Mouse (Mus musculus) bone marrow, adult 2 months (tissue): Measurements from ENCODE around the gene Nin. TPM values are rescaled to one million over a fixed set of nuclear protein-coding genes. Genes with fewer than 3 reads are reported as not detected.

Experiments used
- H3K27ac ChIP-seq: fragments of 200-500 bp; 2 replicates; pipeline ENCODE4 v1.5.1; 2012; ENCODE audit warnings: low read depth, mild to moderate bottlenecking, control low read depth, inconsistent platforms, low read length; ENCODE audit not compliant: control insufficient read depth, poor library complexity, insufficient read depth
- H3K4me1 ChIP-seq: fragments of 200-500 bp; 2 replicates; pipeline ENCODE4 v1.6.1; 2011; ENCODE audit warnings: low read length; ENCODE audit not compliant: control insufficient read depth, insufficient read depth
- H3K4me3 ChIP-seq: fragments of 200-500 bp; replicated peaks from 2 replicates; pipeline ENCODE3; 2011; ENCODE audit warnings: mild to moderate bottlenecking, low read depth, low read length, control low read depth; ENCODE audit not compliant: control insufficient read depth
- CTCF ChIP-seq: fragments of 200-500 bp; IDR thresholded peaks from 2 replicates; pipeline ENCODE4 v1.5.1; 2011; ENCODE audit warnings: low read length, control low read depth; ENCODE audit not compliant: control insufficient read depth, insufficient read depth
- POLR2A ChIP-seq: fragments of 200-500 bp; IDR thresholded peaks from 2 replicates; pipeline ENCODE4 v1.6.1; 2011; ENCODE audit warnings: low read depth, mild to moderate bottlenecking, control low read depth, low read length, borderline replicate concordance; ENCODE audit not compliant: control insufficient read depth
- WGBS: fragments of 180-500 bp; shearing (Covaris S2); methylation state at CpG from one replicate; pipeline ENCODE4 v1.1.7; 2018; 5-methylcytosine and 5-hydroxymethylcytosine counted together
- polyA plus RNA-seq: library from polyadenylated mRNA; stranded (reverse); fragments of >200 nt; gene quantifications from 2 replicates; pipeline ENCODE4 v1.2.4, GENCODE M21; 2011; ENCODE audit warnings: low replicate concordance; ENCODE audit not compliant: missing spikeins, insufficient read depth, insufficient read length

Nin gene
- polyA plus RNA-seq, 1 experiment, result 28.5 TPM

- peaks cover 3% of the 10 kb centered on the region; the same call in 1 of the 2 replicates for H3K4me1 ChIP-seq
- no peak overlapping the region for H3K4me3 ChIP-seq
- no peak overlapping the region for H3K27ac ChIP-seq
- 76% methylated on average over 4 of the region's 4 CpGs for WGBS
- TF ChIP-seq CTCF, result no peak
Measured at GRCm38 (mm10) chr12:70010356-70010755, 103.2 kb downstream of the Nin start.

GRCm38 (mm10) chr12:70005103-70005502 lies 108.4 kb downstream of the Nin start:
- H3K4me3 ChIP-seq, result no peak overlapping the region
- H3K27ac ChIP-seq, result no peak overlapping the region
- whole genome bisulfite sequencing, result 51% methylated on average over 4 of the region's 4 CpGs
- TF ChIP-seq POLR2A (no peak), CTCF (no peak)
- H3K4me1 ChIP-seq, result peaks cover 2% of the 10 kb centered on the region; the same call in 1 of the 2 replicates

GRCm38 (mm10) chr12:69998186-69998983 lies 115.1 kb downstream of the Nin start:
- TF ChIP-seq POLR2A (no peak), CTCF (no peak)
- no peak overlapping the region for H3K4me3 ChIP-seq
- H3K4me1 ChIP-seq, result no peaks in the 10 kb centered on the region; the same call in 1 of the 2 replicates
- no peak overlapping the region for H3K27ac ChIP-seq
- WGBS, result 70% methylated on average over 13 of the region's 13 CpGs

- TF ChIP-seq CTCF (no peak), POLR2A (no peak)
- no peak overlapping the region for H3K27ac ChIP-seq
Measured at GRCm38 (mm10) chr12:69995382-69995781, 118.1 kb downstream of the Nin start.

GRCm38 (mm10) chr12:69986786-69987497 lies 126.6 kb downstream of the Nin start, which contains the start of gene Sav1:
Sav1 (minus strand) TSS chr12:69987002.
- WGBS, result under 1% methylated on average over 89 of the region's 102 CpGs
- peak; percentile 63; the same call in 1 of the 2 replicates for TF ChIP-seq POLR2A
- TF ChIP-seq CTCF, result no peak

More at GRCm38 (mm10) chr12:69995382-69995781, 118.1 kb downstream of the Nin start:
- 71% methylated on average over 3 of the region's 3 CpGs for WGBS
- H3K4me1 ChIP-seq, result no peaks in the 10 kb centered on the region; the same call in 1 of the 2 replicates
- H3K4me3 ChIP-seq, result no peak overlapping the region

GRCm38 (mm10) chr12:69986241-69986762 lies 127.2 kb downstream of the Nin start:
- Histone ChIP-seq H3K27ac (peak overlapping the region; percentile 93), H3K4me3 (peak overlapping the region; percentile 99), H3K4me1 (no peaks in the 10 kb centered on the region)
- under 1% methylated on average over 35 of the region's 36 CpGs for WGBS
- TF ChIP-seq POLR2A, result no peak
- TF ChIP-seq CTCF, result no peak

More at GRCm38 (mm10) chr12:69986786-69987497, 126.6 kb downstream of the Nin start, which contains the start of gene Sav1:
- Histone ChIP-seq H3K4me1 (no peaks in the 10 kb centered on the region), H3K4me3 (peak within 1 kb of the TSS; percentile 99), H3K27ac (peak within 1 kb of the TSS; percentile 93)

GRCm38 (mm10) chr12:69985546-69985945 lies 128.0 kb downstream of the Nin start:
- no peak overlapping the region for H3K4me3 ChIP-seq
- WGBS, result 35% methylated on average over 4 of the region's 4 CpGs
- no peak overlapping the region for H3K27ac ChIP-seq
- H3K4me1 ChIP-seq, result no peaks in the 10 kb centered on the region
- TF ChIP-seq CTCF, result no peak
- no peak for TF ChIP-seq POLR2A

- WGBS, result 77% methylated on average over 5 of the region's 5 CpGs
- H3K4me3 ChIP-seq, result no peak overlapping the region
- H3K4me1 ChIP-seq, result no peaks in the 10 kb centered on the region
- H3K27ac ChIP-seq, result no peak overlapping the region
- TF ChIP-seq POLR2A (no peak), CTCF (no peak)
Measured at GRCm38 (mm10) chr12:69982874-69983273, 130.6 kb downstream of the Nin start.
